Mouse (Mus musculus): ENCODE data around the gene Taar7a.

Gene Taar7a

GRCm38 (mm10) chr10:23948026-23948425 lies 45.3 kb downstream of the Taar7a start:
- DNase-seq (ENCODE audit: low read depth, low spot score), result no peak

GRCm38 (mm10) chr10:23942465-23942864 lies 50.8 kb downstream of the Taar7a start:
- no peak for DNase-seq (ENCODE audit: low read depth, low spot score)

Measured in retina, postnatal 7 days (tissue).